Mouse (Mus musculus): ENCODE data around the gene Serpinb9b.

GRCm38 (mm10) chr13:32982556-32983042 is 44.6 kb upstream of the Serpinb9b start:
- no peak for TF ChIP-seq GATA1 (IDR thresholded peaks at IDR 0.05; ENCODE audit: low read length)
- TF ChIP-seq TAL1 (IDR thresholded peaks at IDR 0.05; ENCODE audit: low read length), result no peak

Measured in erythroblast, embryonic 14.5 days (primary cell).